Mouse (Mus musculus) liver, embryonic 11.5 days (tissue): Measurements from ENCODE around the gene Gatad2b. TPM values are rescaled to one million over a fixed set of nuclear protein-coding genes. Genes with fewer than 3 reads are reported as not detected.

Experiments used
- ATAC-seq: fragments of 200-750 bp; cut with Nextera tagmentation; replicated peaks from 2 replicates; pipeline ENCODE4 v1.8.0; 2017; ENCODE audit warnings: moderate number of reproducible peaks, mild to moderate bottlenecking, moderate TSS enrichment, moderate library complexity; ENCODE audit not compliant: low FRiP score
- DNase-seq: peaks from one replicate; pipeline ENCODE4 v3.0.0-alpha.2; 2017; ENCODE audit warnings: low spot score
- H3K27ac ChIP-seq: fragments of 300-500 bp; sonication (generic); 2 replicates; pipeline ENCODE4 v1.5.1; 2014; ENCODE audit warnings: mild to moderate bottlenecking, low read depth, low read length, control low read depth
- H3K27me3 ChIP-seq: fragments of 300-500 bp; sonication (generic); replicated peaks from 2 replicates; pipeline ENCODE4 v1.6.1; 2014; ENCODE audit warnings: low read length, mixed read lengths; ENCODE audit not compliant: control insufficient read depth, insufficient read depth
- H3K36me3 ChIP-seq: fragments of 300-500 bp; sonication (generic); 2 replicates; pipeline ENCODE4 v1.6.1; 2014; ENCODE audit warnings: mild to moderate bottlenecking, low read length, moderate library complexity, mixed read lengths; ENCODE audit not compliant: control insufficient read depth, insufficient read depth
- H3K4me1 ChIP-seq: fragments of 300-500 bp; sonication (generic); replicated peaks from 2 replicates; pipeline ENCODE4 v1.6.1; 2014; ENCODE audit warnings: low read length, mixed read lengths; ENCODE audit not compliant: control insufficient read depth, insufficient read depth
- H3K4me2 ChIP-seq: fragments of 300-500 bp; sonication (generic); 2 replicates; pipeline ENCODE4 v1.6.1; 2014; ENCODE audit warnings: mild to moderate bottlenecking, control low read depth, moderate library complexity
- H3K4me3 ChIP-seq: fragments of 300-500 bp; sonication (generic); 2 replicates; pipeline ENCODE4 v1.5.1; 2014; ENCODE audit warnings: low read depth, low read length, control low read depth
- H3K9ac ChIP-seq: fragments of 300-500 bp; sonication (generic); 2 replicates; pipeline ENCODE4 v1.6.1; 2014; ENCODE audit warnings: low read depth, low read length, control low read depth
- H3K9me3 ChIP-seq: fragments of 300-500 bp; sonication (generic); 2 replicates; pipeline ENCODE4 v1.6.1; 2016; ENCODE audit warnings: low read length, inconsistent platforms, mixed read lengths; ENCODE audit not compliant: control insufficient read depth
- WGBS: fragments of 180-500 bp; shearing (Covaris S2); extraction: QIAGEN DNeasy Blood & Tissue Kit; methylation state at CpG from one replicate; pipeline ENCODE4 v1.1.7; 2014; 5-methylcytosine and 5-hydroxymethylcytosine counted together
- polyA plus RNA-seq: library from polyadenylated mRNA; unstranded; fragments of >200 nt; fragmentation: Nextera tagmentation; extraction: Ambion mirVana; gene quantifications from 2 replicates; pipeline ENCODE4 v1.2.1, GENCODE M21; 2014

Gatad2b gene
- polyA plus RNA-seq, 1 experiment from 2014 or later, result 8.2 TPM

- H3K27me3 ChIP-seq, result no peaks in the 10 kb centered on the region
- H3K9me3 ChIP-seq, result no peaks in the 10 kb centered on the region
- no peak for DNase-seq
- H3K4me3 ChIP-seq, result no peak overlapping the region
- no peak overlapping the region for H3K27ac ChIP-seq
- WGBS, result 93% methylated on average over 7 of the region's 7 CpGs
- H3K4me2 ChIP-seq, result no peak overlapping the region
- H3K4me1 ChIP-seq, result no peaks in the 10 kb centered on the region
- H3K36me3 ChIP-seq, result peaks cover 27% of the 10 kb centered on the region
- H3K9ac ChIP-seq, result no peak overlapping the region
- no peak for ATAC-seq
These were observed 65.0 kb downstream of the Gatad2b start for GRCm38 (mm10) chr3:90357959-90358358.

GRCm38 (mm10) chr3:90359230-90359629, 66.3 kb downstream of the Gatad2b start:
- ATAC-seq, result no peak
- peaks cover 20% of the 10 kb centered on the region for H3K36me3 ChIP-seq
- no peak overlapping the region for H3K4me3 ChIP-seq
- H3K27ac ChIP-seq, result no peak overlapping the region
- H3K4me1 ChIP-seq, result no peaks in the 10 kb centered on the region
- H3K4me2 ChIP-seq, result no peak overlapping the region
- no peak overlapping the region for H3K9ac ChIP-seq
- H3K9me3 ChIP-seq, result no peaks in the 10 kb centered on the region
- 96% methylated on average over 1 of the region's 1 CpGs for WGBS
- DNase-seq, result no peak
- no peaks in the 10 kb centered on the region for H3K27me3 ChIP-seq

GRCm38 (mm10) chr3:90361476-90361875, 68.5 kb downstream of the Gatad2b start:
- H3K4me3 ChIP-seq, result no peak overlapping the region
- ATAC-seq, result no peak
- DNase-seq, result no peak

DNA sequence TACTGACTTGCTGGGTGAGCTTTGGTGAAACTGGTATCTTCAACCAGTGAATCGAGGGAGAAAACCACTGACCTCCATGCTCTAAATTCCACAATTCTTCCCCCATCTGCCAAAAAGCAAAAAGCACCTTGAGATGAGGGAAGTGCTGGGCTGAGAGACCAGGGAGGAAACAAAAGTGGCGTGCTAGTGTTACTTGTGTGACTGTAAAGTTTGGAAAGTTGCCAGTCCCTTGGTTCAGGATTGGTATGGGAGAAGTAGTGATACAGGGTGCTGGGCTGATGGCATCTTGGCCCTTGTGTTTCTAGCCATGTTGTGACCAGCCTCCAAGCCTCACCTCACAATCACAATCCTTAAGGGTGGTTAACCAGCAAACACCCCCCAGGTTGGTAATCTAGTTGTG, 69.4 kb downstream of the Gatad2b start:
- Histone ChIP-seq H3K27me3 (no peaks in the 10 kb centered on the region), H3K36me3 (peaks cover 3% of the 10 kb centered on the region; the same call in 1 of the 2 replicates), H3K27ac (no peak overlapping the region)

More at GRCm38 (mm10) chr3:90361476-90361875, 68.5 kb downstream of the Gatad2b start:
- H3K4me2 ChIP-seq, result no peak overlapping the region
- no peak overlapping the region for H3K9ac ChIP-seq
- 84% methylated on average over 4 of the region's 4 CpGs for WGBS
- H3K27me3 ChIP-seq, result no peaks in the 10 kb centered on the region
- no peaks in the 10 kb centered on the region for H3K9me3 ChIP-seq
- H3K4me1 ChIP-seq, result no peaks in the 10 kb centered on the region
- peaks cover 5% of the 10 kb centered on the region for H3K36me3 ChIP-seq
- no peak overlapping the region for H3K27ac ChIP-seq

DNA sequence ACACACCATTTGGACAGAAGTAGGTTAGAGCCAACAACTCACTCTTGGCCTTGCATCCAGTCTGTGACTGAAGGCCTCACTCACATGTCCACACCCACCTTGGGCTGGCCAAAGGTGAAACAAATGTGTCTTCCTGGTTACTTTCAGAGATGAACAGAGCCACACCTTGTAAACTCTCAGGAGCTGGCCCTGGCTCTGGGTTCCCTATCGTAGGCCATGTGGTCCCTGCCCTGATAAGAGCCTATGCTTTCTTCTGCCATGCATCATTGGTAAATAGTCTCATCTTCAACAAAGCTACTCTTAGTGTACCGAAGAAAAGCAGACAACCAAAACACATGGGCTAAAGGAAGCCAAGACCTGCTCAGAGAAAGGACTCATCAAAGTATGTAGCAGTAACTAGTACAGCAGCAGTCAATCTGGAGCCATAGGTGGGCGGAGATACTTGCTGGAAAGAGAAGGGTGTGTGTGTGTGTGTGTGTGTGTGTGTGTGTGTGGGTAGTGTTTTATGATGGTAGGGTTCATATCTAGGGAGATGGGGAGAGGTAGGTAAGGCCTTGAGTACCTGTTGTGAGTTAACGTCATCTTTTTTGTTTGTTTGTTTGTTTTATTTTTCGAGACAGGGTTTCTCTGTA, 74.1 kb downstream of the Gatad2b start:
- H3K27me3 ChIP-seq, result no peaks in the 10 kb centered on the region
- H3K4me2 ChIP-seq, result no peak overlapping the region
- DNase-seq (no peak), ATAC-seq (peak; percentile 43; the same call in 1 of the 2 replicates)
- H3K27ac ChIP-seq, result no peak overlapping the region
- H3K4me1 ChIP-seq, result no peaks in the 10 kb centered on the region; the same call in 1 of the 2 replicates
- H3K4me3 ChIP-seq, result no peak overlapping the region
- 77% methylated on average over 5 of the region's 5 CpGs for WGBS
- no peak overlapping the region for H3K9ac ChIP-seq
- no peaks in the 10 kb centered on the region for H3K9me3 ChIP-seq
- H3K36me3 ChIP-seq, result no peaks in the 10 kb centered on the region; the same call in 1 of the 2 replicates

More for the DNA sequence above, 69.4 kb downstream of the Gatad2b start:
- ATAC-seq (no peak), DNase-seq (no peak)
- Histone ChIP-seq H3K9me3 (no peaks in the 10 kb centered on the region), H3K4me1 (no peaks in the 10 kb centered on the region; the same call in 1 of the 2 replicates), H3K4me2 (no peak overlapping the region), H3K4me3 (no peak overlapping the region), H3K9ac (no peak overlapping the region)
- WGBS, result 80% methylated on average over 2 of the region's 2 CpGs

DNA sequence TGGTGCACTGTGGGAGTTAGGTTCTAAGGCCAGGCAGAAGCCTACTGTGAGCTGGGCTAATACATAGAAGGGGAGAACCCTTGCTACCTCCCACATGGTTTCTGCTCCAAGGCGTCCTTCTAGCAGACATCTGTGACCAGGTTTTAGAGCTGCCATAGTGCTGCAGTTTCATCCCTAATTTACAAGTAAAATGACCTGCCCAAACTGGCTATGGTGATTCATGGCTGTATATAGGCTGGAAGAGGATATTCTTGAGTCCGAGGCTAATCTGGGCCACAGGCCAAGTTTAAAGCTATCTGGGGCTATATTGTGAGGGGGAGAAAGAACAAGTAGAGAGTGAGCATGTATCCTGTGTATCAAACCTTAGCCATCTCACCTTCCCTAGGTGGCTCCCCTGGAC, 76.1 kb downstream of the Gatad2b start:
- H3K4me2 ChIP-seq, result no peak overlapping the region
- ATAC-seq (no peak), DNase-seq (no peak)
- H3K9me3 ChIP-seq, result no peaks in the 10 kb centered on the region
- H3K36me3 ChIP-seq, result no peaks in the 10 kb centered on the region
- H3K27ac ChIP-seq, result no peak overlapping the region
- no peak overlapping the region for H3K4me3 ChIP-seq
- WGBS, result 57% methylated on average over 2 of the region's 2 CpGs
- no peaks in the 10 kb centered on the region for H3K27me3 ChIP-seq
- H3K4me1 ChIP-seq, result no peaks in the 10 kb centered on the region; the same call in 1 of the 2 replicates
- no peak overlapping the region for H3K9ac ChIP-seq

DNA sequence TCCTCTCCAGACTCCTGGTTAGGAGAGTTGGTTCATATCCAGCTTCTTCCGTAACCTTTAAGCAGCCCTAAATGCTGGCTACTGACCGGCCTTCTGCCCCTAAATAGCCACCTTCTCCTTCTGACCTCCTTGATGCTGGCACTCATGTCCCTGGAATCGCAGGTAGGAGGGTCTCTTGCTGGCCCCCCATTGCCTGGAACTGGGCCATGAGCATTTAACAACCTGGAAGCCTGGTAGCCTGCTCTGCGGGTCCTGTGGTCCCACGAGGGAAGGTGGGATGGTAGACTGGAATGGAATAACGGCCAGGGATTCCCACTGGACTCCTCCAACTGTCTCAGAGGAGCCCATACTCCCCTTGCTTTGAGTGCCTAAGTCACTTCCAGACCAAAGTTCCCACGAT, 78.9 kb downstream of the Gatad2b start:
- no peak overlapping the region for H3K27ac ChIP-seq
- no peaks in the 10 kb centered on the region; the same call in 1 of the 2 replicates for H3K4me1 ChIP-seq
- WGBS, result 75% methylated on average over 7 of the region's 7 CpGs
- no peaks in the 10 kb centered on the region for H3K9me3 ChIP-seq
- no peak overlapping the region for H3K4me2 ChIP-seq
- H3K36me3 ChIP-seq, result no peaks in the 10 kb centered on the region
- ATAC-seq, result no peak
- no peak for DNase-seq
- H3K9ac ChIP-seq, result no peak overlapping the region
- no peak overlapping the region for H3K4me3 ChIP-seq
- H3K27me3 ChIP-seq, result no peaks in the 10 kb centered on the region

DNA sequence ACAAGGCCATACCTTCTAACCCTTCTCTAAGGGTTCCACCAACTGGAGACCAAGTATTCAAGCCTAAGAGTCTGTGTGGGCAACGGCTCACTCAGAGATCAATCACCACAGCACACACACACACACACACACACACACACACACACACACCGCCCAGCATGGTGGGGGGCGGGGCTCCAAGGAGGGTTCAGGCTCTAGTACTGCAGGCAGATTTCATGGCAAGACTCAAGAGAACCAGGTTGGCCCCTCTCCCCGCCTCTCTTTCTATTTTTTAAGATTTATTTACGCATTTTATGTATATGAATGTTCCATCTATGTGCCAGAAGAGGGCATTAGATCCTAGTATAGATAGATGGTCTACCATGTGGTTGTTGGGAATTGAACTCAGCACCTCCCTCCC, 79.8 kb downstream of the Gatad2b start:
- 44% methylated on average over 5 of the region's 5 CpGs for WGBS
- H3K4me3 ChIP-seq, result no peak overlapping the region
- no peak overlapping the region for H3K4me2 ChIP-seq
- no peaks in the 10 kb centered on the region for H3K9me3 ChIP-seq
- no peaks in the 10 kb centered on the region for H3K4me1 ChIP-seq
- H3K9ac ChIP-seq, result no peak overlapping the region
- no peak for ATAC-seq
- peak; percentile 30 for DNase-seq
- H3K27me3 ChIP-seq, result no peaks in the 10 kb centered on the region
- H3K36me3 ChIP-seq, result no peaks in the 10 kb centered on the region
- no peak overlapping the region for H3K27ac ChIP-seq

- Histone ChIP-seq H3K9me3 (no peaks in the 10 kb centered on the region), H3K9ac (no peak overlapping the region), H3K36me3 (no peaks in the 10 kb centered on the region), H3K27ac (no peak overlapping the region), H3K4me3 (no peak overlapping the region), H3K27me3 (no peaks in the 10 kb centered on the region), H3K4me1 (no peaks in the 10 kb centered on the region), H3K4me2 (no peak overlapping the region)
- WGBS, result 28% methylated on average over 4 of the region's 4 CpGs
- peak; percentile 61 for DNase-seq
- ATAC-seq, result peak; percentile 58; the same call in 1 of the 2 replicates
These were observed 80.6 kb downstream of the Gatad2b start for GRCm38 (mm10) chr3:90373432-90374028.
